Mouse (Mus musculus) limb, embryonic 14.5 days (tissue): ENCODE results near the gene Fbp2. TPM values are rescaled to one million over a fixed set of nuclear protein-coding genes. Genes with fewer than 3 reads are reported as not detected.
A peak's percentile ranks its signal among the peaks of the same experiment; 100 is the strongest.

ENCODE experiments used
- ATAC-seq: fragments of 200-750 bp; cut with Nextera tagmentation; 2 replicates; pipeline ENCODE4 v1.8.0; 2017; ENCODE audit warnings: low read depth, moderate number of reproducible peaks, moderate TSS enrichment; ENCODE audit not compliant: low FRiP score
- DNase-seq: peaks from one replicate; pipeline ENCODE4 v3.0.0-alpha.2; 2015; ENCODE audit warnings: low spot score
- H3K27ac ChIP-seq: fragments of 300-500 bp; sonication (generic); replicated peaks from 2 replicates; pipeline ENCODE4 v1.5.1; 2014; ENCODE audit warnings: low read depth, mild to moderate bottlenecking, low read length, moderate library complexity, mixed read lengths
- H3K27me3 ChIP-seq: fragments of 300-500 bp; sonication (generic); 2 replicates; pipeline ENCODE4 v1.6.1; 2014; ENCODE audit warnings: low read length, mixed read lengths; ENCODE audit not compliant: control insufficient read depth, insufficient read depth
- H3K36me3 ChIP-seq: fragments of 300-500 bp; sonication (generic); 2 replicates; pipeline ENCODE4 v1.6.1; 2014; ENCODE audit warnings: mild to moderate bottlenecking, low read length, moderate library complexity, mixed read lengths; ENCODE audit not compliant: control insufficient read depth, insufficient read depth
- H3K4me1 ChIP-seq: fragments of 300-500 bp; sonication (generic); 2 replicates; pipeline ENCODE4 v1.6.1; 2014; ENCODE audit warnings: antibody characterized with exemption, low read length, mixed read lengths; ENCODE audit not compliant: control insufficient read depth, insufficient read depth
- H3K4me2 ChIP-seq: fragments of 300-500 bp; sonication (generic); replicated peaks from 2 replicates; pipeline ENCODE4 v1.6.1; 2014; ENCODE audit warnings: low read depth, mild to moderate bottlenecking, low read length, moderate library complexity; ENCODE audit not compliant: severe bottlenecking
- H3K4me3 ChIP-seq: fragments of 300-500 bp; sonication (generic); replicated peaks from 2 replicates; pipeline ENCODE4 v1.5.1; 2014; ENCODE audit warnings: low read length
- H3K9ac ChIP-seq: fragments of 300-500 bp; sonication (generic); 2 replicates; pipeline ENCODE4 v1.6.1; 2014; ENCODE audit warnings: mild to moderate bottlenecking, low read depth, low read length, moderate library complexity; ENCODE audit not compliant: severe bottlenecking
- H3K9me3 ChIP-seq: fragments of 300-500 bp; sonication (generic); 2 replicates; pipeline ENCODE4 v1.6.1; 2016; ENCODE audit warnings: low read length; ENCODE audit not compliant: control insufficient read depth
- POLR2A ChIP-seq: fragments of 200-500 bp; IDR thresholded peaks from 2 replicates; pipeline ENCODE4 v1.8.0; 2012; ENCODE audit warnings: inconsistent platforms, mild to moderate bottlenecking, moderate library complexity, borderline replicate concordance; ENCODE audit not compliant: insufficient read depth, insufficient read length; ENCODE audit errors: extremely low read depth
- WGBS: fragments of 180-500 bp; shearing (Covaris S2); extraction: QIAGEN DNeasy Blood & Tissue Kit; methylation state at CpG from one replicate; pipeline ENCODE4 v1.1.7; 2014; 5-methylcytosine and 5-hydroxymethylcytosine counted together
- polyA plus RNA-seq, 2 experiments: library from polyadenylated mRNA; depleted of rRNA in 1 of 2; stranded (reverse) in 1 of 2; unstranded in 1 of 2; fragments of >200 nt; fragmentation: Nextera tagmentation in 1 of 2; extraction: Ambion mirVana in 1 of 2; gene quantifications; 2 replicates each; pipeline versions ENCODE4 v1.2.1 to v1.2.3; 2012 to 2014

The Fbp2 gene
- polyA plus RNA-seq, 2 experiments = 1.4 to 1.8 TPM

- Histone ChIP-seq H3K4me3 (no peak overlapping the region), H3K9me3 (no peaks in the 10 kb centered on the region), H3K4me2 (no peak overlapping the region), H3K36me3 (no peaks in the 10 kb centered on the region), H3K9ac (no peak overlapping the region), H3K27me3 (no peaks in the 10 kb centered on the region), H3K4me1 (peaks cover 6% of the 10 kb centered on the region; the same call in 1 of the 2 replicates), H3K27ac (no peak overlapping the region)
- WGBS = 81% methylated on average over 14 of the region's 14 CpGs
- ATAC-seq = no peak
- no peak for TF ChIP-seq POLR2A
- DNase-seq = no peak
Measured at GRCm38 (mm10) chr13:62856850-62857249, 1.4 kb downstream of the Fbp2 start.

DNA sequence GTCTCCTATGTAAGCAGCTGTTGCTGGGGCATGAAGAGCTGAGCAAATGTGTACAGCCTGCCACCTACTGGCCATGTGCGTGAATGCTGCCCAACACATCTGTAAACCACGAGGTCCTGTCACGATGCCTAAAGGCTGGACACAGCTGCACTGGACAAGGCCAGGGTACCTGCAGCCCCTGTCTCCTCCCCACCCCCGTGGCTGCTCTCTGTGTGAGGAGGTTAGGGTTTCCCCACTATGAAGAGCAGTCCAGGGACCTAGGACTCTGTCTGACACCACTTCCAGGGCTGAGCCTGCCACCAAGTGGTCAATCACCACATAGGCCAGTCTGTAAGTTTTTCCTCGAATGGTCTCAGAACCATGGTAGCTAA, 1.9 kb downstream of the Fbp2 start:
- WGBS = 7% methylated on average over 5 of the region's 5 CpGs
- Histone ChIP-seq H3K9ac (no peak overlapping the region), H3K27ac (no peak overlapping the region), H3K36me3 (no peaks in the 10 kb centered on the region), H3K4me3 (peak overlapping the region; percentile 28), H3K27me3 (no peaks in the 10 kb centered on the region), H3K9me3 (no peaks in the 10 kb centered on the region), H3K4me2 (peak overlapping the region; percentile 55), H3K4me1 (peaks cover 6% of the 10 kb centered on the region; the same call in 1 of the 2 replicates)
- ATAC-seq = peak; percentile 89
- TF ChIP-seq POLR2A = no peak
- DNase-seq = peak; percentile 86

- Histone ChIP-seq H3K9ac (no peak overlapping the region), H3K4me1 (peaks cover 6% of the 10 kb centered on the region; the same call in 1 of the 2 replicates), H3K4me3 (peak overlapping the region; percentile 28), H3K36me3 (no peaks in the 10 kb centered on the region), H3K27ac (no peak overlapping the region), H3K4me2 (peak overlapping the region; percentile 55), H3K27me3 (no peaks in the 10 kb centered on the region), H3K9me3 (no peaks in the 10 kb centered on the region)
- ATAC-seq = no peak
- 33% methylated on average over 25 of the region's 25 CpGs for WGBS
- no peak for DNase-seq
- TF ChIP-seq POLR2A = no peak
Measured at GRCm38 (mm10) chr13:62855396-62856304, 2.6 kb downstream of the Fbp2 start.

DNA sequence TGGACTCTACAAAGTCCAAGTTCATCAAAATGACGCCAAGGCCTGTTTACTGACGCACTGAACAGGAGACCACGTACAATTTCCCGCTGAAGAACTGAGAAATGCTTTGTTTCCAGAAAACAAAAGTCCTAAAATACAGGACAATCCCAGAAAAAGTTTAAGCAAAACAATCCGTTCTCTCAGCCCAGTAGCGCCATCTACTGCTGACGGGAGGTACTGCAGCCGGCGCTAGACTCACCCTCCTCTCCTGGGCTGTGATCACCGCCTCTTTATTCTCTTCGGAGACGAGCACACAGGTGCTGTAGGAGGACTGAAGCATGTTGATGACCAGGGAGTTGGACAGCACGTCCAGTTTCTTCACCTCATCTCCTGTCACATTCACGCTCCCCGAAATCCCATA, 3.6 kb downstream of the Fbp2 start:
- Histone ChIP-seq H3K27me3 (no peaks in the 10 kb centered on the region), H3K4me3 (no peak overlapping the region), H3K4me1 (peaks cover 6% of the 10 kb centered on the region; the same call in 1 of the 2 replicates), H3K36me3 (no peaks in the 10 kb centered on the region), H3K4me2 (no peak overlapping the region), H3K27ac (no peak overlapping the region), H3K9me3 (no peaks in the 10 kb centered on the region), H3K9ac (no peak overlapping the region)
- no peak for ATAC-seq
- peak; percentile 53 for DNase-seq
- 20% methylated on average over 15 of the region's 15 CpGs for WGBS
- no peak for TF ChIP-seq POLR2A

DNA sequence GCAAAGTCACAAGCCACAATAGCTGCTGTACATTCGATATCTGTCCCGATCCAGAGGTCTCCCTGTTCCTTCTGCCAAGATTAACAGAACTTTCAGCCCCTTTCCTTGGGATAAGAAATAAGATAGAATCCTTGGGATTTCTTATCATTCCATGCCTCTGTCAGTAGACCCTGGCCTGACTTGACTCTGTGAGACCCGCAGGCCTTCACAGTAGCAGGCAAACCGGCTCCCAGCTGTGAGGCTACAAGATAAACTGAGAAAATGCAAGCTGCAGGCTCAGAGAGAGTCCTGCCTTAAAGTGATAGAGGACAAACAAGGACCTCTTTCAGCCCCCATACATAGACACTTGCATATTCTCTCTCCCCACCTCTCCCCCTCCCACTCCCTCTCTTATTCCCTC, 24.9 kb downstream of the Fbp2 start:
- H3K9me3 ChIP-seq = no peaks in the 10 kb centered on the region
- H3K36me3 ChIP-seq = no peaks in the 10 kb centered on the region
- no peak overlapping the region for H3K27ac ChIP-seq
- DNase-seq (no peak), ATAC-seq (no peak)
- H3K4me3 ChIP-seq = no peak overlapping the region
- 41% methylated on average over 4 of the region's 4 CpGs for WGBS
- H3K4me2 ChIP-seq = no peak overlapping the region
- no peak overlapping the region for H3K9ac ChIP-seq
- H3K27me3 ChIP-seq = no peaks in the 10 kb centered on the region
- H3K4me1 ChIP-seq = no peaks in the 10 kb centered on the region
- no peak for TF ChIP-seq POLR2A
